Mouse (Mus musculus): Measurements from ENCODE around the gene Pde11a.

Pde11a gene

GRCm38 (mm10) chr2:75964051-75964450 is 374.5 kb downstream of the Pde11a start:
- no peak for DNase-seq (ENCODE audit: extremely low read depth, insufficient read length, low spot score)

- no peak for DNase-seq (ENCODE audit: extremely low read depth, insufficient read length, low spot score)
These were observed 375.2 kb downstream of the Pde11a start for GRCm38 (mm10) chr2:75963211-75963840.

- no peak for DNase-seq (ENCODE audit: extremely low read depth, insufficient read length, low spot score)
These were observed 377.9 kb downstream of the Pde11a start for GRCm38 (mm10) chr2:75960366-75961330.

GRCm38 (mm10) chr2:75959850-75960365 is 378.7 kb downstream of the Pde11a start:
- DNase-seq (ENCODE audit: extremely low read depth, insufficient read length, low spot score) = no peak

- DNase-seq (ENCODE audit: extremely low read depth, insufficient read length, low spot score) = no peak
These were observed 379.3 kb downstream of the Pde11a start for GRCm38 (mm10) chr2:75959183-75959849.

- no peak for DNase-seq (ENCODE audit: extremely low read depth, insufficient read length, low spot score)
These were observed 382.9 kb downstream of the Pde11a start for GRCm38 (mm10) chr2:75955709-75956108.

GRCm38 (mm10) chr2:75953320-75953719 is 385.3 kb downstream of the Pde11a start:
- no peak for DNase-seq (ENCODE audit: extremely low read depth, insufficient read length, low spot score)

- no peak for DNase-seq (ENCODE audit: extremely low read depth, insufficient read length, low spot score)
These were observed 387.9 kb downstream of the Pde11a start for GRCm38 (mm10) chr2:75950685-75951084.
